In genomic region chr11:54805196-54805595, GRCm38 (mm10) we compare ENCODE assay signal across 10 mouse cellular contexts. TPM values are rescaled to one million over a fixed set of nuclear protein-coding genes. Genes with fewer than 3 reads are reported as not detected.
DNase-seq lines count a peak whose midpoint lies in the region; ATAC-seq and TF ChIP-seq lines count a peak whose summit lies in the region.
"Had no signal": no experiment of that assay in that cellular context is flagged by ENCODE, and none has a peak within 500 bp of the region (broad histone marks: within the 10 kb centered on the region; RNA-seq: fewer than 3 reads in every experiment).

No protein-coding gene starts in this region.

- peak; percentile 21 for DNase-seq in lung, adult 2 months
- DNase-seq in lung, postnatal 0 days (ENCODE audit: low spot score): no peak
- DNase-seq in heart, adult 9 months (ENCODE audit: low spot score in 2 of 2): peak; percentile 85 to 86
- DNase-seq in layer of hippocampus, postnatal 14 days (ENCODE audit: low spot score in 2 of 2): peak; percentile 55 to 87
- DNase-seq in telencephalon, adult 2 months (ENCODE audit: low read depth, low spot score): peak; percentile 93
- DNase-seq in embryo, embryonic 9.5 days (ENCODE audit: extremely low spot score): no peak
- DNase-seq in retina, postnatal 1 day: no peak

- no peak for TF ChIP-seq EP300 in lung, postnatal 0 days (IDR thresholded peaks at IDR 0.05)

- no peak for ATAC-seq in lung, postnatal 0 days
- no peak for ATAC-seq in intestine, embryonic 15.5 days

- H3K4me3 ChIP-seq in lung, adult 2 months (replicated peaks; ENCODE audit: extremely low read depth, low read depth, low read length): no peak overlapping the region
- no peak overlapping the region for H3K4me3 ChIP-seq in lung, postnatal 0 days (ENCODE audit: low read depth, low read length)
- H3K4me3 ChIP-seq in intestine, embryonic 15.5 days (replicated peaks): no peak overlapping the region
- H3K4me3 ChIP-seq: limb, embryonic 12.5 days had no signal

- H3K27me3 ChIP-seq in lung, postnatal 0 days (replicated peaks; ENCODE audit: insufficient read depth, low read length): no peaks in the 10 kb centered on the region
- H3K27me3 ChIP-seq in intestine, embryonic 15.5 days (replicated peaks): no peaks in the 10 kb centered on the region
- H3K27me3 ChIP-seq: limb, embryonic 12.5 days had no signal

- no peaks in the 10 kb centered on the region for H3K9me3 ChIP-seq in lung, postnatal 0 days (ENCODE audit: low read length)
- H3K9me3 ChIP-seq in intestine, embryonic 15.5 days: no peaks in the 10 kb centered on the region
- H3K9me3 ChIP-seq: G1E; limb, embryonic 12.5 days had no signal

- peaks cover 9% of the 10 kb centered on the region for H3K4me1 ChIP-seq in lung, adult 2 months (ENCODE audit: control insufficient read depth, insufficient read depth, low read length)
- no peaks in the 10 kb centered on the region for H3K4me1 ChIP-seq in lung, postnatal 0 days (ENCODE audit: insufficient read depth, low read depth, low read length)
- H3K4me1 ChIP-seq in intestine, embryonic 15.5 days (replicated peaks): no peaks in the 10 kb centered on the region
- H3K4me1 ChIP-seq: limb, embryonic 12.5 days had no signal

- TF ChIP-seq POLR2A in lung, adult 2 months (IDR thresholded peaks at IDR 0.05; ENCODE audit: borderline replicate concordance, extremely low read depth, low read depth, low read length): no peak

- no peak overlapping the region for H3K4me2 ChIP-seq in lung, postnatal 0 days (replicated peaks; ENCODE audit: low read depth, low read length)
- no peak overlapping the region for H3K4me2 ChIP-seq in intestine, embryonic 15.5 days (replicated peaks)
- H3K4me2 ChIP-seq: limb, embryonic 12.5 days had no signal

- no peaks in the 10 kb centered on the region for H3K36me3 ChIP-seq in lung, postnatal 0 days (ENCODE audit: insufficient read depth, low read length)
- no peaks in the 10 kb centered on the region for H3K36me3 ChIP-seq in intestine, embryonic 15.5 days
- H3K36me3 ChIP-seq: G1E; limb, embryonic 12.5 days had no signal

- no peak for TF ChIP-seq CTCF in lung, adult 2 months (IDR thresholded peaks at IDR 0.05; ENCODE audit: insufficient read depth, low read length)
- no peak for TF ChIP-seq CTCF in lung, postnatal 0 days (IDR thresholded peaks at IDR 0.05)

- H3K9ac ChIP-seq in lung, postnatal 0 days (replicated peaks; ENCODE audit: low read depth): no peak overlapping the region
- H3K9ac ChIP-seq in intestine, embryonic 15.5 days: no peak overlapping the region
- H3K9ac ChIP-seq: limb, embryonic 12.5 days had no signal

- no peak overlapping the region for H3K27ac ChIP-seq in lung, postnatal 0 days (ENCODE audit: low read length)
- no peak overlapping the region for H3K27ac ChIP-seq in intestine, embryonic 15.5 days
- H3K27ac ChIP-seq: limb, embryonic 12.5 days had no signal

- WGBS in lung, adult 2 months: 40% methylated on average over 4 of the region's 4 CpGs
- WGBS in lung, postnatal 0 days: 72% methylated on average over 4 of the region's 4 CpGs
- WGBS in intestine, embryonic 15.5 days: 87% methylated on average over 4 of the region's 4 CpGs

RNA-seq across cellular contexts. Expression of gene Cdc42se2, which starts 17.7 kb away (rescaled TPM):
- 45.2 and 67.7 TPM in 2 replicates for polyA plus RNA-seq in lung, adult 2 months (2012; rRNA removed)
- polyA plus RNA-seq in lung, postnatal 0 days (2015; fragmentation: Nextera tagmentation; extraction: Ambion mirVana): 56.3 and 62.5 TPM in 2 replicates
- 100 to 1,000 TPM; 157 to 168 TPM for total RNA-seq in layer of hippocampus, postnatal 14 days (2021)
- polyA plus RNA-seq in intestine, embryonic 15.5 days (2015; fragmentation: Nextera tagmentation; extraction: Ambion mirVana): 70.6 and 72.5 TPM in 2 replicates

RNA-seq across cellular contexts. Expression of gene Lyrm7, which starts 55.5 kb away (rescaled TPM):
- 0.38 and 0.40 TPM in 2 replicates for polyA plus RNA-seq in lung, adult 2 months (2012; rRNA removed)
- 2.3 and 3.1 TPM in 2 replicates for polyA plus RNA-seq in lung, postnatal 0 days (2015; fragmentation: Nextera tagmentation; extraction: Ambion mirVana)
- 10 to 100 TPM; 28.7 to 29.0 TPM for total RNA-seq in layer of hippocampus, postnatal 14 days (2021)
- 8.9 and 9.4 TPM in 2 replicates for polyA plus RNA-seq in intestine, embryonic 15.5 days (2015; fragmentation: Nextera tagmentation; extraction: Ambion mirVana)

Comparison
In these comparisons a context has a peak if more than half of its experiments do, and no peak if none do; other contexts are left out.
1. DNase-seq: peak in lung, adult 2 months (single experiment), heart, adult 9 months (2 of 2), layer of hippocampus, postnatal 14 days (2 of 2) and telencephalon, adult 2 months (single experiment); none in lung, postnatal 0 days (single experiment), embryo, embryonic 9.5 days (single experiment) and retina, postnatal 1 day (single experiment).